Mouse (Mus musculus) intestine, embryonic 15.5 days (tissue): Measurements from ENCODE around the gene Nup214. TPM values are rescaled to one million over a fixed set of nuclear protein-coding genes. Genes with fewer than 3 reads are reported as not detected.
A peak's percentile ranks its signal among the peaks of the same experiment; 100 is the strongest.

Experiments used
- ATAC-seq: fragments of 200-750 bp; cut with Nextera tagmentation; 2 replicates; pipeline ENCODE4 v1.8.0; 2017; ENCODE audit warnings: moderate TSS enrichment, moderate library complexity
- H3K27ac ChIP-seq: fragments of 300-500 bp; sonication (generic); 2 replicates; pipeline ENCODE4 v1.5.1; 2015; ENCODE audit warnings: mild to moderate bottlenecking, inconsistent platforms
- H3K27me3 ChIP-seq: fragments of 300-500 bp; sonication (generic); replicated peaks from 2 replicates; pipeline ENCODE4 v1.6.1; 2015; ENCODE audit warnings: inconsistent platforms
- H3K36me3 ChIP-seq: fragments of 300-500 bp; sonication (generic); 2 replicates; pipeline ENCODE4 v1.6.1; 2015; ENCODE audit warnings: inconsistent platforms
- H3K4me1 ChIP-seq: fragments of 300-500 bp; sonication (generic); replicated peaks from 2 replicates; pipeline ENCODE4 v1.6.1; 2015; ENCODE audit warnings: inconsistent platforms
- H3K4me2 ChIP-seq: fragments of 300-500 bp; sonication (generic); replicated peaks from 2 replicates; pipeline ENCODE4 v1.6.1; 2015; ENCODE audit warnings: mild to moderate bottlenecking, inconsistent platforms
- H3K4me3 ChIP-seq: fragments of 300-500 bp; sonication (generic); replicated peaks from 2 replicates; pipeline ENCODE4 v1.5.1; 2015; ENCODE audit warnings: inconsistent platforms
- H3K9ac ChIP-seq: fragments of 300-500 bp; sonication (generic); 2 replicates; pipeline ENCODE4 v1.6.1; 2015; ENCODE audit warnings: inconsistent platforms
- H3K9me3 ChIP-seq: fragments of 300-500 bp; sonication (generic); 2 replicates; pipeline ENCODE4 v1.6.1; 2016; ENCODE audit warnings: inconsistent platforms
- WGBS: fragments of 180-500 bp; shearing (Covaris S2); methylation state at CpG from one replicate; pipeline ENCODE4 v1.1.7; 2015; 5-methylcytosine and 5-hydroxymethylcytosine counted together
- polyA plus RNA-seq: library from polyadenylated mRNA; unstranded; fragments of >200 nt; fragmentation: Nextera tagmentation; extraction: Ambion mirVana; gene quantifications from 2 replicates; pipeline ENCODE4 v1.2.1, GENCODE M21; 2015

Gene Nup214
- polyA plus RNA-seq, 1 experiment from 2014 or later: 85.4 TPM

DNA sequence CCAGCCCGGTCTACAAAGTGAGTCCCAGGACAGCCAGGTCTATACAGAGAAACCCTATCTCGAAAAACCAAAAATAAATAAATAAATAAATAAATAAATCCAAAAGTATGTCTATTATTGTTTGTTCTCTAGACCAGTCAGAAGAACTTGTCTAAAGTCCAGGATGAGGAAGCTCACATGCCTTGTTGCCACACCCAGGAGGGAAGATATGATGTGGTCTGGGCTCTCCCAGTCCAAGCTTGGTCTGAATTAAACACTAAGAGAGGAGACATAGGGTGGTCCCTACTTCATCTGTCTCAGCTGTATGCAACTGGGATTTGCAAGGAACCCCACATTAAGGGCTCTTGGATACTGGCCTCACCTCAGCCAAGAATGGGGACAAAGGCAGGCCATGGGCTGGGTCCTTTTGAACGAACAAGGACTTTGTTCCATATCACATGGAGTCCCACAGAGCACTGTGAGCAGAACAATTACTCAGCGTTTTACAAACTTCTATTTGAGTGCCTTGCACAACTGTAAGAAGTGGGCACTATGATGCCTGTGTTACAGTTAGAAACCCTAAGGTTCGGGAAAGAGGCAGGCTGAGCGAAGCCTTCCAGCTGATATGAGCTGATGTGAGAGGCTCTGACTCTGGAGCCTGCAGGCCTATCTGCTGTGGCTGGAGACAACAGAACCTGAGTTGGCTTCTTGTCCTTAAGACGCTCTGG, 119.9 kb downstream of the Nup214 start:
- Histone ChIP-seq H3K9me3 (no peaks in the 10 kb centered on the region), H3K4me2 (no peak overlapping the region), H3K4me1 (peaks cover 6% of the 10 kb centered on the region; the same call in 1 of the 2 replicates), H3K9ac (no peak overlapping the region), H3K27ac (no peak overlapping the region), H3K27me3 (peaks cover 3% of the 10 kb centered on the region; the same call in 1 of the 2 replicates), H3K36me3 (no peaks in the 10 kb centered on the region), H3K4me3 (no peak overlapping the region)
- 79% methylated on average over 7 of the region's 7 CpGs for WGBS
- peak; percentile 69 for ATAC-seq

DNA sequence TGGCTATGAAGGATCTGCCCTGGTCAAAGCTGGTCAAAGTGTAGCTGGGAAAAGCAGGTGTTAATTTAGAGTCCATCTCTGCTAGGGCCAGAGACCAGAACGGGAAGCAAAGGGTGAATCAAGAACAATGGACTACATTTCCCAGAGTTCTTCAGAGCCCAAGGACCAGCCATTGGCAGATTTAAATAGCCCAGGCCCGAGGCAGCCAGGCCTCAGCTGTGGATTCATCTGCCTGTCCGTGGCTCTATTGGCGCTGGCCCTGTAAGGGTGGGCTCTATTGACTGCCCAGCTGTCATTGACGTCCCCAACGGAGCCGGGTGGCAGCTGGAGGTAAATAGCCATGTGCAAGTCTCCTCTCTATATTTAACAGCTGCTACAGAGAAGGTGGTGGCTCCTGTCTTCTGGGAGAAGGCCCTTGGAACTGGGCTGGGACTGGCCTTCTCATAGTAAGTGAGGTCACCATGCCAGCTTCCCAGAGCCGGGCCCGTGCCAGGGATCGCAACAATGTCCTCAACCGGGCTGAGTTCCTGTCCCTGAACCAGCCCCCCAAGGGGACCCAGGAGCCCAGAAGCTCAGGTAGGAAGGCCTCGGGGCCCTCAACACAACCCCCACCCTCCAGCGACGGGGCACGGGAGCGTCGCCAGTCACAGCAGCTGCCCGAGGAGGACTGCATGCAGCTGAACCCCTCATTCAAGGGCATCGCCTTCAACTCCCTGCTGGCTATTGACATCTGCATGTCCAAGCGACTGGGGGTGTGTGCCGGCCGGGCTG, 121.3 kb downstream of the Nup214 start, which contains the start of gene Plpp7:
Plpp7 (plus strand) TSS at position 178 of the 771 bp plus-strand sequence.
- Histone ChIP-seq H3K9ac (peak within 1 kb of the TSS; percentile 47), H3K4me3 (peak within 1 kb of the TSS; percentile 25), H3K9me3 (no peaks in the 10 kb centered on the region), H3K27me3 (no peaks in the 10 kb centered on the region), H3K4me2 (peak within 1 kb of the TSS; percentile 58), H3K36me3 (no peaks in the 10 kb centered on the region), H3K4me1 (peaks cover 6% of the 10 kb centered on the region; the same call in 1 of the 2 replicates), H3K27ac (no peak within 1 kb of the TSS)
- WGBS: 49% methylated on average over 22 of the region's 22 CpGs
- peak; percentile 80 for ATAC-seq

DNA sequence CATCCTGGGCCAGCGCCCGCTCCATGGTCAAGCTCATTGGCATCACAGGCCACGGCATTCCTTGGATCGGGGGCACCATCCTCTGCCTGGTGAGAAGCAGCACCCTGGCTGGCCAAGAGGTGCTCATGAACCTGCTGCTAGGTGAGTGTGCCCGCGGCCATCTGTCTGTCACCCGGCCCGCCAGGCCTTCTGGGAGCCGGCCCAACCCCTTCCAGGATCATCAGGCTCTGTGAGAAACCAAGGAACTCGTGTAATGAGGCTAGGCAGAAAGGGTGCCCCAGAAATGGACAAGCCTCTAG, 121.8 kb downstream of the Nup214 start:
- peak overlapping the region; percentile 25 for H3K4me3 ChIP-seq
- 0 out of 2 replicates have a peak, but pooled peaks have one; percentile 11 for ATAC-seq
- H3K27ac ChIP-seq: no peak overlapping the region
- H3K9me3 ChIP-seq: no peaks in the 10 kb centered on the region
- no peaks in the 10 kb centered on the region for H3K36me3 ChIP-seq
- peak overlapping the region; percentile 47 for H3K9ac ChIP-seq
- H3K27me3 ChIP-seq: no peaks in the 10 kb centered on the region
- H3K4me2 ChIP-seq: peak overlapping the region; percentile 58
- 81% methylated on average over 10 of the region's 10 CpGs for WGBS
- peaks cover 6% of the 10 kb centered on the region; the same call in 1 of the 2 replicates for H3K4me1 ChIP-seq

- no peaks in the 10 kb centered on the region for H3K27me3 ChIP-seq
- ATAC-seq: no peak
- H3K4me3 ChIP-seq: no peak overlapping the region
- no peaks in the 10 kb centered on the region for H3K36me3 ChIP-seq
- H3K9me3 ChIP-seq: no peaks in the 10 kb centered on the region
- 49% methylated on average over 5 of the region's 5 CpGs for WGBS
- no peaks in the 10 kb centered on the region for H3K4me1 ChIP-seq
- H3K4me2 ChIP-seq: no peak overlapping the region; the same call in 1 of the 2 replicates
- H3K27ac ChIP-seq: no peak overlapping the region
- H3K9ac ChIP-seq: no peak overlapping the region
These were observed 128.7 kb downstream of the Nup214 start for GRCm38 (mm10) chr2:32102944-32103343.

GRCm38 (mm10) chr2:32103557-32103956, 129.3 kb downstream of the Nup214 start:
- WGBS: 69% methylated on average over 7 of the region's 7 CpGs

More at GRCm38 (mm10) chr2:32103557-32103956, 129.3 kb downstream of the Nup214 start:
- Histone ChIP-seq H3K4me3 (no peak overlapping the region), H3K9me3 (no peaks in the 10 kb centered on the region), H3K4me1 (no peaks in the 10 kb centered on the region), H3K9ac (no peak overlapping the region), H3K36me3 (no peaks in the 10 kb centered on the region), H3K27me3 (no peaks in the 10 kb centered on the region), H3K4me2 (no peak overlapping the region; the same call in 1 of the 2 replicates), H3K27ac (no peak overlapping the region)
- no peak for ATAC-seq

Other genes with a start within 250 kb of the Nup214 start
- 0.05 TPM in 2 replicates for gene Qrfp, start 163.9 kb upstream of the Nup214 start, polyA plus RNA-seq
- 0.46 and 0.67 TPM in 2 replicates for gene Fibcd1, start 128.4 kb upstream of the Nup214 start, polyA plus RNA-seq
- 0.30 and 0.60 TPM in 2 replicates for gene Lamc3, start 87.1 kb upstream of the Nup214 start, polyA plus RNA-seq
- gene Aif1l, start 24.3 kb upstream of the Nup214 start, polyA plus RNA-seq: 11.6 and 12.4 TPM in 2 replicates
- 1.8 and 2.0 TPM in 2 replicates for gene Fam78a, start 110.4 kb downstream of the Nup214 start, polyA plus RNA-seq
- 4.3 and 4.5 TPM in 2 replicates for gene Plpp7, start 121.1 kb downstream of the Nup214 start, polyA plus RNA-seq
- 32.5 and 36.1 TPM in 2 replicates for gene Prrc2b, start 176.6 kb downstream of the Nup214 start, polyA plus RNA-seq